Mouse (Mus musculus): ENCODE data around the gene Tmem40.

DNA sequence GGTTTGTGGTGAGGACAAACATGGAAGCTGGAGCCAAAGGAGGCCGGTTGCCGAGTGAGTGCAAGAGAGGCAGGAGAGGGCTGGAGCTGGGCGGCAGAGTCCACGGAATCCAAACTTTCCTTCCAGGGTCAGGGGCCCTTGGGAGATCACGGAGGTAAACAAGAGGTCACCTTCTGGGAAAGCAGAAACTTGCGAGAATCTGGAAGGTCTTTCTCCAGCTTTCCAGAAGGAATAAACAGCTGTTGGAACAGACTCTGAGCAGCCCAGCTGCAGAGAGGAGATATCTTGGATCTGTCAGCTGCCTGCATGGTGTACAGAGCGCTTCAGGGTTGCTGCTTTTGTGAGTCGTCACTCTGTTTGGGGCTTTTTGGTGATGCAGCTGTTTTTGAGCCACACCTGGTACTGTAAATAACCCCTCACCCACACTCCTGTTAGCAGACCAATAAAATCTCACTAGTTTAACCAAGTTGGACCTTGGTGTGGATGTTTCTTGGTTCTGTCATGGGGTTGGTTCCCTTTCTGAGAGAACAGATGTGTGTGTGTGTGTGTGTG is 45.0 kb downstream of the Tmem40 start:
- no peak for TF ChIP-seq CTCF (IDR thresholded peaks at IDR 0.05 in 2 of 3, conservative IDR thresholded peaks at IDR 0.05 in 1 of 3; ENCODE audit: control insufficient read depth in 1 of 3, insufficient read depth in 1 of 3, low read depth in 2 of 3, low read length in 3 of 3, poor library complexity in 1 of 3, severe bottlenecking in 1 of 3)
- no peak for TF ChIP-seq RCOR1 (IDR thresholded peaks at IDR 0.05; ENCODE audit: low read depth, low read length)
- no peak for TF ChIP-seq POLR2A (IDR thresholded peaks at IDR 0.05; ENCODE audit: control insufficient read depth in 1 of 2, insufficient read depth in 1 of 2, low read depth in 1 of 2, low read length in 2 of 2, poor library complexity in 1 of 2)
- no peak for TF ChIP-seq ZNF384 (IDR thresholded peaks at IDR 0.05; ENCODE audit: low read depth, low read length)
- no peak for TF ChIP-seq USF1 (IDR thresholded peaks at IDR 0.05; ENCODE audit: low read depth, low read length)
- TF ChIP-seq UBTF (IDR thresholded peaks at IDR 0.05; ENCODE audit: borderline replicate concordance, insufficient read depth, low read depth, low read length): no peak
- TF ChIP-seq ZC3H11A (IDR thresholded peaks at IDR 0.05; ENCODE audit: low read depth, low read length): no peak
